ENCODE assay signal across 8 mouse cellular contexts in the genomic region with DNA sequence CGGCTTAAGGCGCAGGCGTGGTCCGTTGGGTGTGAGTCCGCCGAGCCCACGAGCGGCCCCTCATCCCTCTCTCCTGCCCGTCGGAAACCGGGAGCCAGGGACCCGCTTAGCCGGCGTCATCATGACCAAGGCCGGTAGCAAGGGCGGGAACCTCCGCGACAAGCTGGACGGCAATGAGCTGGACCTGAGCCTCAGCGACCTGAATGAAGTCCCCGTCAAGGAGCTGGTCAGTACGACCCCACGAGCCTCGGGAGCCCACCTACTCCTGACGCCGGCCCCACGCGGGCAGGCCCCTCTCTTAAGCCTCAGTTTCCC. TPM values are rescaled to one million over a fixed set of nuclear protein-coding genes. Genes with fewer than 3 reads are reported as not detected.
DNase-seq lines count a peak whose midpoint lies in the region; ATAC-seq and TF ChIP-seq lines count a peak whose summit lies in the region.

No protein-coding gene starts in this region.

- no peaks in the 10 kb centered on the region for H3K9me3 ChIP-seq in heart, embryonic 16.5 days (replicated peaks; ENCODE audit: control insufficient read depth, low read length)
- H3K9me3 ChIP-seq in hindbrain, embryonic 13.5 days = no peaks in the 10 kb centered on the region
- H3K9me3 ChIP-seq in midbrain, embryonic 12.5 days = no peaks in the 10 kb centered on the region

- intact Hi-C loops in heart, postnatal 25 days (cut with DNase I) = loop anchor here (5.0 kb wide), 2 partner anchors 83 to 87 kb away; a partner anchor contains a TSS
- intact Hi-C loops in gastrocnemius, postnatal 14 days (cut with DNase I; ENCODE audit: low total_unique reads) = loop anchor here (10.0 kb wide), 1 partner anchor 85 kb away; no protein-coding TSS in a partner anchor

- no peaks in the 10 kb centered on the region for H3K27me3 ChIP-seq in heart, embryonic 16.5 days (ENCODE audit: control insufficient read depth, insufficient read depth, low read length)
- no peaks in the 10 kb centered on the region for H3K27me3 ChIP-seq in hindbrain, embryonic 13.5 days
- no peaks in the 10 kb centered on the region for H3K27me3 ChIP-seq in midbrain, embryonic 12.5 days

- peak overlapping the region; percentile 60 for H3K27ac ChIP-seq in heart, embryonic 16.5 days (ENCODE audit: low read length)
- H3K27ac ChIP-seq in bone marrow, adult 2 months (ENCODE audit: control insufficient read depth, insufficient read depth, low read depth, low read length, poor library complexity) = peak overlapping the region; percentile 67
- peak overlapping the region; percentile 73 for H3K27ac ChIP-seq in hindbrain, embryonic 13.5 days
- peak overlapping the region; percentile 25 for H3K27ac ChIP-seq in midbrain, embryonic 12.5 days (replicated peaks)

- H3K9ac ChIP-seq in heart, embryonic 16.5 days (ENCODE audit: low read length) = peak overlapping the region; percentile 94
- H3K9ac ChIP-seq in hindbrain, embryonic 13.5 days = peak overlapping the region; percentile 93
- peak overlapping the region; percentile 91 for H3K9ac ChIP-seq in midbrain, embryonic 12.5 days (replicated peaks)

- H3K36me3 ChIP-seq in heart, embryonic 16.5 days (ENCODE audit: control insufficient read depth, insufficient read depth) = peaks cover 21% of the 10 kb centered on the region
- peaks cover 30% of the 10 kb centered on the region for H3K36me3 ChIP-seq in hindbrain, embryonic 13.5 days
- H3K36me3 ChIP-seq in midbrain, embryonic 12.5 days = peaks cover 29% of the 10 kb centered on the region

- peak overlapping the region; percentile 68 for H3K4me2 ChIP-seq in heart, embryonic 16.5 days (ENCODE audit: low read depth, low read length)
- H3K4me2 ChIP-seq in hindbrain, embryonic 13.5 days = peak overlapping the region; percentile 97
- H3K4me2 ChIP-seq in midbrain, embryonic 12.5 days (replicated peaks) = peak overlapping the region; percentile 87

- no peak for TF ChIP-seq POLR2A in bone marrow, adult 2 months (IDR thresholded peaks at IDR 0.05; ENCODE audit: borderline replicate concordance, control insufficient read depth, low read depth, low read length)

- peak; percentile 45 for ATAC-seq in heart, embryonic 16.5 days (replicated peaks; ENCODE audit: extremely low read depth, insufficient read depth, low FRiP score)
- ATAC-seq in hindbrain, embryonic 13.5 days (ENCODE audit: low FRiP score) = peak; percentile 49
- peak; percentile 83 for ATAC-seq in midbrain, embryonic 12.5 days (ENCODE audit: low FRiP score, low read depth)

- peak overlapping the region; percentile 94 for H3K4me3 ChIP-seq in heart, embryonic 16.5 days (ENCODE audit: low read length)
- H3K4me3 ChIP-seq in bone marrow, adult 2 months (replicated peaks; ENCODE audit: control insufficient read depth, low read depth, low read length) = peak overlapping the region; percentile 96
- H3K4me3 ChIP-seq in hindbrain, embryonic 13.5 days = peak overlapping the region; percentile 97
- H3K4me3 ChIP-seq in midbrain, embryonic 12.5 days = peak overlapping the region; percentile 79

- no peak for DNase-seq in heart, postnatal 25 days (ENCODE audit: low spot score)
- no peak for DNase-seq in urinary bladder, postnatal 36 days (ENCODE audit: low spot score in 2 of 2)
- no peak for DNase-seq in gastrocnemius, postnatal 25 days
- no peak for DNase-seq in gastrocnemius, postnatal 14 days

- under 1% methylated on average over 26 of the region's 28 CpGs for WGBS in heart, embryonic 16.5 days
- WGBS in bone marrow, adult 2 months = under 1% methylated on average over 25 of the region's 28 CpGs
- under 1% methylated on average over 28 of the region's 28 CpGs for WGBS in hindbrain, embryonic 13.5 days
- WGBS in midbrain, embryonic 12.5 days = under 1% methylated on average over 23 of the region's 28 CpGs

- peaks cover 10% of the 10 kb centered on the region for H3K4me1 ChIP-seq in heart, embryonic 16.5 days (ENCODE audit: control insufficient read depth, insufficient read depth, low read length)
- peaks cover 1% of the 10 kb centered on the region for H3K4me1 ChIP-seq in bone marrow, adult 2 months (ENCODE audit: control insufficient read depth, insufficient read depth, low read length)
- peaks cover 17% of the 10 kb centered on the region for H3K4me1 ChIP-seq in hindbrain, embryonic 13.5 days (replicated peaks)
- peaks cover 8% of the 10 kb centered on the region for H3K4me1 ChIP-seq in midbrain, embryonic 12.5 days

- TF ChIP-seq CTCF in bone marrow, adult 2 months (IDR thresholded peaks at IDR 0.05; ENCODE audit: control insufficient read depth, insufficient read depth, low read length) = no peak

RNA-seq across cellular contexts. Expression of a gene that starts 0.3 kb away (rescaled TPM):
- polyA plus RNA-seq in heart, embryonic 16.5 days (2015; fragmentation: Nextera tagmentation; extraction: Ambion mirVana) = 120 and 123 TPM in 2 replicates
- total RNA-seq in heart, postnatal 25 days (2021) = 10 to 100 TPM; 32.1 to 33.4 TPM
- polyA plus RNA-seq in bone marrow, adult 2 months (2011; ENCODE audit: insufficient read depth, insufficient read length, low replicate concordance, missing spikeins) = 16.6 and 26.1 TPM in 2 replicates
- polyA plus RNA-seq in hindbrain, embryonic 13.5 days (2015; fragmentation: Nextera tagmentation; extraction: Ambion mirVana) = 155 and 163 TPM in 2 replicates
- 215 and 222 TPM in 2 replicates for polyA plus RNA-seq in midbrain, embryonic 12.5 days (2016; fragmentation: Nextera tagmentation; extraction: Ambion mirVana)
- 10 to 100 TPM; 32.5 to 34.9 TPM for total RNA-seq in gastrocnemius, postnatal 25 days (2021)
- total RNA-seq in gastrocnemius, postnatal 14 days (2021) = 10 to 100 TPM; 26.9 to 35.5 TPM

RNA-seq across cellular contexts. Expression of a gene that starts 23.7 kb away (rescaled TPM):
- 123 and 134 TPM in 2 replicates for polyA plus RNA-seq in heart, embryonic 16.5 days (2015; fragmentation: Nextera tagmentation; extraction: Ambion mirVana)
- total RNA-seq in heart, postnatal 25 days (2021) = 10 to 100 TPM; 61.7 to 63.8 TPM
- polyA plus RNA-seq in bone marrow, adult 2 months (2011; ENCODE audit: insufficient read depth, insufficient read length, low replicate concordance, missing spikeins) = 24.6 and 30.4 TPM in 2 replicates
- 144 and 152 TPM in 2 replicates for polyA plus RNA-seq in hindbrain, embryonic 13.5 days (2015; fragmentation: Nextera tagmentation; extraction: Ambion mirVana)
- 130 and 131 TPM in 2 replicates for polyA plus RNA-seq in midbrain, embryonic 12.5 days (2016; fragmentation: Nextera tagmentation; extraction: Ambion mirVana)
- total RNA-seq in gastrocnemius, postnatal 25 days (2021) = 10 to 100 TPM; 52.9 to 56.8 TPM
- total RNA-seq in gastrocnemius, postnatal 14 days (2021) = 10 to 100 TPM; 56.4 to 59.0 TPM

RNA-seq across cellular contexts. Expression of a gene that starts 23.9 kb away (rescaled TPM):
- polyA plus RNA-seq in heart, embryonic 16.5 days (2015; fragmentation: Nextera tagmentation; extraction: Ambion mirVana) = 9.9 and 11.3 TPM in 2 replicates
- total RNA-seq in heart, postnatal 25 days (2021) = under 1 TPM; 0.13 to 0.17 TPM
- polyA plus RNA-seq in bone marrow, adult 2 months (2011; ENCODE audit: insufficient read depth, insufficient read length, low replicate concordance, missing spikeins) = 9.2 and 15.3 TPM in 2 replicates
- polyA plus RNA-seq in hindbrain, embryonic 13.5 days (2015; fragmentation: Nextera tagmentation; extraction: Ambion mirVana) = 6.2 and 6.4 TPM in 2 replicates
- 32.9 and 33.5 TPM in 2 replicates for polyA plus RNA-seq in midbrain, embryonic 12.5 days (2016; fragmentation: Nextera tagmentation; extraction: Ambion mirVana)
- total RNA-seq in gastrocnemius, postnatal 25 days (2021) = under 1 TPM in 1 of 2 experiments, not detected in 1; 0.48 TPM
- under 1 TPM; 0.90 to 0.91 TPM for total RNA-seq in gastrocnemius, postnatal 14 days (2021)

RNA-seq across cellular contexts. Expression of a gene that starts 28.2 kb away (rescaled TPM):
- 2.7 and 3.9 TPM in 2 replicates for polyA plus RNA-seq in heart, embryonic 16.5 days (2015; fragmentation: Nextera tagmentation; extraction: Ambion mirVana)
- total RNA-seq in heart, postnatal 25 days (2021) = 10 to 100 TPM; 16.2 to 18.3 TPM
- polyA plus RNA-seq in bone marrow, adult 2 months (2011; ENCODE audit: insufficient read depth, insufficient read length, low replicate concordance, missing spikeins) = 5.9 and 13.6 TPM in 2 replicates
- 1.6 and 1.7 TPM in 2 replicates for polyA plus RNA-seq in hindbrain, embryonic 13.5 days (2015; fragmentation: Nextera tagmentation; extraction: Ambion mirVana)
- polyA plus RNA-seq in midbrain, embryonic 12.5 days (2016; fragmentation: Nextera tagmentation; extraction: Ambion mirVana) = 3.1 and 3.7 TPM in 2 replicates
- total RNA-seq in gastrocnemius, postnatal 25 days (2021) = 1 to 10 TPM; 1.6 to 3.3 TPM
- 1 to 10 TPM; 4.1 to 6.6 TPM for total RNA-seq in gastrocnemius, postnatal 14 days (2021)

RNA-seq across cellular contexts. Expression of a gene that starts 47.5 kb away (rescaled TPM):
- polyA plus RNA-seq in heart, embryonic 16.5 days (2015; fragmentation: Nextera tagmentation; extraction: Ambion mirVana) = 11.6 and 12.9 TPM in 2 replicates
- 1 to 10 TPM; 9.6 to 9.7 TPM for total RNA-seq in heart, postnatal 25 days (2021)
- polyA plus RNA-seq in bone marrow, adult 2 months (2011; ENCODE audit: insufficient read depth, insufficient read length, low replicate concordance, missing spikeins) = 6.3 and 7.4 TPM in 2 replicates
- polyA plus RNA-seq in hindbrain, embryonic 13.5 days (2015; fragmentation: Nextera tagmentation; extraction: Ambion mirVana) = 12.2 TPM in 2 replicates
- 17.2 and 18.8 TPM in 2 replicates for polyA plus RNA-seq in midbrain, embryonic 12.5 days (2016; fragmentation: Nextera tagmentation; extraction: Ambion mirVana)
- 1 to 10 TPM; 4.0 to 5.1 TPM for total RNA-seq in gastrocnemius, postnatal 25 days (2021)
- 1 to 10 TPM; 6.6 to 7.8 TPM for total RNA-seq in gastrocnemius, postnatal 14 days (2021)
